Mouse (Mus musculus) lung, embryonic 15.5 days (tissue): ENCODE results near the gene Tmcc3. TPM values are rescaled to one million over a fixed set of nuclear protein-coding genes. Genes with fewer than 3 reads are reported as not detected.

Experiments
- ATAC-seq: fragments of 200-750 bp; cut with Nextera tagmentation; 2 replicates; pipeline ENCODE4 v1.8.0; 2017; ENCODE audit warnings: moderate number of reproducible peaks, borderline replicate concordance; ENCODE audit not compliant: low FRiP score, low TSS enrichment; ENCODE audit errors: extremely low read depth
- H3K27ac ChIP-seq: fragments of 300-500 bp; sonication (generic); 2 replicates; pipeline ENCODE4 v1.5.1; 2015; ENCODE audit warnings: moderate library complexity, mild to moderate bottlenecking, inconsistent platforms
- H3K27me3 ChIP-seq: fragments of 300-500 bp; sonication (generic); 2 replicates; pipeline ENCODE4 v1.6.1; 2015; ENCODE audit warnings: inconsistent platforms
- H3K36me3 ChIP-seq: fragments of 300-500 bp; sonication (generic); 2 replicates; pipeline ENCODE4 v1.6.1; 2015; ENCODE audit warnings: inconsistent platforms
- H3K4me1 ChIP-seq: fragments of 300-500 bp; sonication (generic); 2 replicates; pipeline ENCODE4 v1.6.1; 2015; ENCODE audit warnings: inconsistent platforms
- H3K4me2 ChIP-seq: fragments of 300-500 bp; sonication (generic); 2 replicates; pipeline ENCODE4 v1.6.1; 2015; ENCODE audit warnings: inconsistent platforms, mild to moderate bottlenecking, moderate library complexity
- H3K4me3 ChIP-seq: fragments of 300-500 bp; sonication (generic); 2 replicates; pipeline ENCODE4 v1.5.1; 2015; ENCODE audit warnings: mild to moderate bottlenecking, inconsistent platforms
- H3K9ac ChIP-seq: fragments of 300-500 bp; sonication (generic); 2 replicates; pipeline ENCODE4 v1.6.1; 2015; ENCODE audit warnings: inconsistent platforms
- H3K9me3 ChIP-seq: fragments of 300-500 bp; sonication (generic); 2 replicates; pipeline ENCODE4 v1.6.1; 2016; ENCODE audit warnings: inconsistent platforms
- WGBS: fragments of 180-500 bp; shearing (Covaris S2); methylation state at CpG from one replicate; pipeline ENCODE4 v1.1.7; 2015; 5-methylcytosine and 5-hydroxymethylcytosine counted together
- microRNA-seq: library from miRNA; unstranded; fragments of <30 nt; microRNA quantifications from one replicate; pipeline ENCODE4, GENCODE M21; 2016
- polyA plus RNA-seq: library from polyadenylated mRNA; unstranded; fragments of >200 nt; fragmentation: Nextera tagmentation; extraction: Ambion mirVana; gene quantifications from 2 replicates; pipeline ENCODE4 v1.2.1, GENCODE M21; 2015

The Tmcc3 gene
- polyA plus RNA-seq, 1 experiment from 2014 or later: 7.3 TPM

- WGBS: 72% methylated on average over 5 of the region's 5 CpGs
Measured at GRCm38 (mm10) chr10:94639281-94639680, 327.5 kb downstream of the Tmcc3 start.

DNA sequence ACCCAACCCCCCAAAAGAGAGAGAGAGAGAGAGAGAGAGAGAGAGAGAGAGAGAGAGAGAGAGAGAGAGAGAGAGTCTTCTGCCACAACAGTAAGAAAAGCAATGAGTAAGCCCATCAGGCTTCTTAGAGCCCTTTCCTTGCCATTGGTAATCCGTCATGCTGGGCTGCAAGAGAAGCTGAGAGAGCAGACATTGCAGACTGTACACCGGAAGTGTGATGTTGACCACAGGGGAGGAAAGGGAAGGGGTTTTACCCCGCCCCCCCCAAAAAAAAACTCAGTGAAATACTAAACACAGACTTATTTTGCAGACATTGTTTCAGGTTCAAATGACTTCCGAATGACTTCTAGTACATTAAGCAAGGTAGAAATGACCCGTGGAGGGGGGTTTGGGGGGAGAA, 328.3 kb downstream of the Tmcc3 start:
- Histone ChIP-seq H3K4me3 (no peak overlapping the region), H3K36me3 (no peaks in the 10 kb centered on the region), H3K27ac (no peak overlapping the region), H3K4me2 (no peak overlapping the region), H3K9me3 (no peaks in the 10 kb centered on the region), H3K4me1 (no peaks in the 10 kb centered on the region), H3K27me3 (no peaks in the 10 kb centered on the region), H3K9ac (no peak overlapping the region)
- no peak for ATAC-seq
- 54% methylated on average over 5 of the region's 5 CpGs for WGBS

More at GRCm38 (mm10) chr10:94639281-94639680, 327.5 kb downstream of the Tmcc3 start:
- no peaks in the 10 kb centered on the region for H3K36me3 ChIP-seq
- ATAC-seq: no peak
- H3K9ac ChIP-seq: no peak overlapping the region
- no peaks in the 10 kb centered on the region for H3K27me3 ChIP-seq
- no peak overlapping the region for H3K4me3 ChIP-seq
- H3K4me2 ChIP-seq: no peak overlapping the region
- no peaks in the 10 kb centered on the region for H3K9me3 ChIP-seq
- H3K4me1 ChIP-seq: no peaks in the 10 kb centered on the region
- H3K27ac ChIP-seq: no peak overlapping the region

Small RNA genes within 50 kb of the gene (microRNA-seq; reads per million reads assigned to microRNA genes)
- not detected for gene Mir7211

Other genes starting within 250 kb of the Tmcc3 start
- gene Nr2c1, start 163.9 kb upstream of the Tmcc3 start, polyA plus RNA-seq: 7.7 and 8.8 TPM in 2 replicates
- 294 and 339 TPM in 2 replicates for gene Ndufa12, start 113.2 kb upstream of the Tmcc3 start, polyA plus RNA-seq
- gene Gm4792, start 13.2 kb upstream of the Tmcc3 start, polyA plus RNA-seq: not detected in 2 replicates